Mouse (Mus musculus) liver, adult 2 months (tissue): ENCODE data around the gene Abr.

Experiments used
- CTCF ChIP-seq: fragments of 200-500 bp; IDR thresholded peaks from 2 replicates; pipeline ENCODE4 v1.5.1; 2011; ENCODE audit warnings: low read depth, low read length, control low read depth
- POLR2A ChIP-seq: fragments of 200-500 bp; IDR thresholded peaks from 2 replicates; pipeline ENCODE4 v1.6.1; 2011; ENCODE audit warnings: low read length, control low read depth; ENCODE audit not compliant: insufficient read depth; ENCODE audit errors: extremely low read depth

- no peak for TF ChIP-seq POLR2A
- TF ChIP-seq CTCF: no peak
Observed at GRCm38 (mm10) chr11:76543300-76543699, 78.8 kb downstream of the Abr start.
